Mouse (Mus musculus) lung, adult 2 months (tissue): ENCODE data around the gene Cyp26c1.

ENCODE experiments used
- CTCF ChIP-seq: fragments of 200-500 bp; IDR thresholded peaks from 2 replicates; pipeline ENCODE4 v1.5.1; 2011; ENCODE audit warnings: mild to moderate bottlenecking, low read length, control low read depth; ENCODE audit not compliant: insufficient read depth
- POLR2A ChIP-seq: fragments of 200-500 bp; IDR thresholded peaks from 2 replicates; pipeline ENCODE4 v1.6.1; 2011; ENCODE audit warnings: low read depth, mild to moderate bottlenecking, control low read depth, low read length, borderline replicate concordance; ENCODE audit errors: extremely low read depth

- TF ChIP-seq CTCF (no peak), POLR2A (no peak)
These were observed 966 bp downstream of the Cyp26c1 start for GRCm38 (mm10) chr19:37686347-37686746.
